Mouse (Mus musculus): ENCODE measurements around the gene Sobp. TPM values are rescaled to one million over a fixed set of nuclear protein-coding genes. Genes with fewer than 3 reads are reported as not detected.

Sobp gene
- polyA plus RNA-seq, 1 experiment: 26.0 TPM

- no peak for DNase-seq (ENCODE audit: extremely low spot score in 1 of 2, low spot score in 1 of 2)
These were observed 172.9 kb downstream of the Sobp start for GRCm38 (mm10) chr10:43001433-43001832.

GRCm38 (mm10) chr10:42999324-42999723 lies 175.0 kb downstream of the Sobp start:
- no peak for DNase-seq (ENCODE audit: extremely low spot score in 1 of 2, low spot score in 1 of 2)

DNA sequence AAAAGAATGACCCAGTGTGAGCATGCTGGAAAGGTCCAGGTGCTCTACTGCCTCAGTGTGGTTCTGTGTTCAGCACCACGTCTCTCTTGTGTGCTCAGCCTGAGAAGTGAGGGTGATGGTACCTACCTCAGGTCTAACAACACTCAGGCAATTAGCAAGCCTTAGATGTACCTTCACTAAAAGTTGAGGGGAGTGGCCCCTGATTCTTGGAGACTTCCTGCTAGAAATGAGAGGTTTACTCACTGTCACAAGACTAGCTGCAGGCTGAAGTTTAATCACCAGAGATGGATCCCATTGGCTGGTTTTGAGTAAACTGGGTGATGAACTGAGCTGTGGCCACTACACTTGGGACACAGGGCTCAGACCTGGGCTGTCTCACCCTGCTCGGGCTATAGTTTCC lies 177.1 kb downstream of the Sobp start:
- DNase-seq (ENCODE audit: extremely low spot score in 1 of 2, low spot score in 1 of 2): no peak

DNA sequence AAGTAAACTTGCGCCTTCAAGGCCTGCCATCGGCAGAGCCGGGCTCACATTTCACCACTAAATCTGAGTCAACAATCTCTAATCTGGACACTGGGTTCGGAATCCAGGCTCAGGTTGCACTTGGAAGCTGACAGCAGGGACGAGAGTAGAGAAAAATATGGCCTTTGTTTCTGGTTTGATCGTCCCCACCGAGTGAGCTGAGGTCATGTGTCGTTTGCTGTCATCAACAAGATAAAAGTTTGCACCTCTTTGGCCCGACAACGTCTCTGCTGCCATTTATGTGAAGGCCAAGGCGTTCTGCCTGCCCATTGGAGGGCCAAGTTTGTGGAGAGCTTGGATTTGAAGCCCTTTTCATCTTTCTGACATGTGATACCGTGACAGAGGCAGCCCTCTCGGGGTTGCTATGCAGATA lies 178.8 kb downstream of the Sobp start:
- no peak for DNase-seq (ENCODE audit: extremely low spot score in 1 of 2, low spot score in 1 of 2)

- no peak for DNase-seq (ENCODE audit: extremely low spot score in 1 of 2, low spot score in 1 of 2)
These were observed 180.0 kb downstream of the Sobp start for GRCm38 (mm10) chr10:42994331-42994782.

GRCm38 (mm10) chr10:42991018-42991417 lies 183.3 kb downstream of the Sobp start:
- no peak for DNase-seq (ENCODE audit: extremely low spot score in 1 of 2, low spot score in 1 of 2)

DNA sequence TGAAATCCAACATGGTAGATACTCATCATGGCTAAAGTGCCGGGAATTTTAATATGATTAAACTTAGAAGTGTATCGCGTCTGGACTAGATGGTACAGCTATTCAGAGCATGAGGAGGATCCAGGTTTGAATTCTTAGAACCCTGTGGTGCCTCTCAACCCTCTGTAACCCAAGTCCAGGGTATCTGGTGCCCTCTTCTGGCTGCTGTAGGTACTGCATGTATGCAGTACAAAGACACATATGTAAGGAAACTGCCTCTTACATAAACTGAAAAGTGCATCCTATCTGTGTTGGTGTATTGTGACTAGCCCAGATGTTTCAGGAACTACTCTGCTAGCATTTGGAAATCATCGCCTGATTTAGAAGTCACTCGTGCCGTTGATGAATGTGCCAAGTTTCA lies 184.4 kb downstream of the Sobp start:
- peak in 1 of 2 experiments; percentile 76 for DNase-seq (ENCODE audit: extremely low spot score in 1 of 2, low spot score in 1 of 2)

GRCm38 (mm10) chr10:42988627-42989026 lies 185.7 kb downstream of the Sobp start:
- no peak for DNase-seq (ENCODE audit: extremely low spot score in 1 of 2, low spot score in 1 of 2)

DNA sequence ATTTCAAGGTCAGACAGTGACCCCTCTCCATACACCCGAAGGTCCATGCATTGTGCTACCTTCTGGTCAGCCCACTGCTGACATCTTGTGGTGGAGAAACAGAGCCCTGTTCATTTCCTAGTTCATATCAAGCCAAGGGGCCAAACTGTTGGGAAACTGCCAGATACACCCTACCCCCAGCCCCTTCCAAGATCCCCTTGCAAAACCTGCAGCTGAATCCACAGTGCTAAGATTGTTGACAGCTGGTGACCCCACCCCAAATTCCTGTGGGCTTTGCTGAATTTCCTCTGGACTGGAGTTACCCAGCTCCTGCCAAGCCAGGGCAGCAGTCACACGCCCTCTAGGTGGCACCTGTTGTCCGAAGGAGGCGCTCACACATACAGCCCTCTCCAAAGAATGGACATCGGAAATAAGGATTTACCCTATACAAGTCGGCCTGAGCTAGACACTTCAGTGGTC lies 186.7 kb downstream of the Sobp start:
- peak in 1 of 2 experiments; percentile 29 for DNase-seq (ENCODE audit: extremely low spot score in 1 of 2, low spot score in 1 of 2)

GRCm38 (mm10) chr10:42984886-42985285 lies 189.4 kb downstream of the Sobp start:
- no peak for DNase-seq (ENCODE audit: extremely low spot score in 1 of 2, low spot score in 1 of 2)

DNA sequence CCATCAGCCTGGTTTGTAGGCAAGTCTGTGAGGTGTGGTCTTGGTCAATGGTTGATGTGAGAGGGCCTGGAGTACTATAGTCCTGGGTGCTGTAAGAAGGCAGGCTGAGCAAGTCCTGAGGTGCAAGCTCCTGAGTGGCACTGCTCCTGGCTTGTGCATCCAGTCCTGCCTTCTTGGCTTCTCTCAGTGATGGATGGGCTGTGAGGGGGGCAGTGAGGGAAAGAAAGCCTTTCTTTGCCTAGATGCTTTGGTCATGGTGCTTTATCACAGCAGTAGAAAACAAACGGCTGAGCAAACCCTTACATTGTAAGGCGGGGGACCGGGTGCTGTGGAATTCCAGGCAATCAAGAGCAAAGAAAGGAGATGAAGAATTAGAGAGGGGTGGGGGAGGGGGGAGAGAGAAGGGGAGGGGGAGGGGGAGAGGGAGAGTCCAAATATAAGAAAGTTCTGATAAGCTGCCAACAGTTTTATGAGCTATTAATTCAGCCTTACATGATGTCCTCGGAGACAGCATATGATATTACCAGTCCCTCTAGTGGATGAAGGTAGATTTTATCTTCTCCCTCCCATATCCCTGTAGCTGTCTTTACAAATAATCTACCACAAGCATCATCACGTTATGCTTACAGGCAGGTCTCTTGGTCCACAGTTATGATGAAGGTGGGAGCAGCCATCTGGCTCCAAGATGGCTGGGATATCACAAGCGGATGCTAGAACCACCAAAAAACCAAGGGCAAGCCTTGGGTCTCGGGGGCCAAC lies 193.2 kb downstream of the Sobp start:
- DNase-seq (ENCODE audit: extremely low spot score in 1 of 2, low spot score in 1 of 2): no peak

DNA sequence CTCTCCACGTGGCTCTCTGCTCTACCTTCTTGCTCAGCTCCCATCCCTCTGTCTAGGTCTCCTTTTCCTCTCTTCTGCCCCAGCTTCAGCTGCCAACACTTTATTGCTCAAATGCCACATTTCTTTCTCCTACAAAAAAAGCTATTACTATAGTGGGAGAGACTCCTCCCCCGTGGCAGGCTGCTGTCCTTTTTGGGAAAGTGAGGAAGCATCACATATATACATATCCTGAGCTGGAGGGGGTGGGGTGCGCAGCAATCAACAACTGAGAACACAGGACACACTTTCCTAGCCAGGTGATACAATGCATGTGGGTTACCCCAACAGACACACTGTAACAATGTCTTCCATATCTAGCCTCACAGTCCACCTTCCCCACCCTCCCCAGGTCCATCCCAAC lies 196.0 kb downstream of the Sobp start:
- no peak for DNase-seq (ENCODE audit: extremely low spot score in 1 of 2, low spot score in 1 of 2)

- no peak for DNase-seq (ENCODE audit: extremely low spot score in 1 of 2, low spot score in 1 of 2)
These were observed 197.8 kb downstream of the Sobp start for GRCm38 (mm10) chr10:42976577-42976976.

GRCm38 (mm10) chr10:42973537-42973936 lies 200.8 kb downstream of the Sobp start:
- peak in 1 of 2 experiments; percentile 30 for DNase-seq (ENCODE audit: extremely low spot score in 1 of 2, low spot score in 1 of 2)

DNA sequence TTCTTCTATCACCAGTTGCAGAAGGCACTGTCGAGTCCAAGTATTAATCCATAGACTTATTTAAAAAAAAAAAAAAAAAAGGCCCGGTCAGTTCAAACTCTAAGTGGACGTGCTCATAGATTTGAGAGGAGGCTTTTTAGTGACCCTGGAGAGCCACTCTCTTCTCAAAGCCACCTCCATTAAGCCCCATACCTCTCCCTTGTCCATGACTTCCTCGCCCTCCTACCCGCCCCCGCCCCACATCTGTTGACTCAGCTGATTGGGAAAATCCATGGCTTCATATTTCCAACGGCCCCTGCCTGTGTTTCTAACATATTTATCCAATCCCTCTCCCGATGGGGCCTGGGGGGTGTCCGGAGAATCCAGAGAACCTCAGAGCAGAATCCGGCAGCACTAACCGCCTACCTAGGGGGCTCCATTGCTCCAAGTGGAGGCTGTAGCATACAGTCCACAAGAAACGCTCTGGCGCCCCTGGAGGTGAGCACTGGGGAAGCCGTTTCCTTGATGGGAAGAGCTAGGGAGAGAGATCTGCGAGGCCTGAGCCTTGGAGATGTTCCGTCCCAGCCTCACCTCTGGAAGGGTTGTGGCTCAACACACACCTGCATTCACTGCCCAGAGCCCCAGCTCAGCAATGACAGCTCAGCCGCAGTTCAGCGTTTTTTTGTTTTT lies 201.7 kb downstream of the Sobp start:
- peak in 1 of 2 experiments; percentile 73 for DNase-seq (ENCODE audit: extremely low spot score in 1 of 2, low spot score in 1 of 2)

- no peak for DNase-seq (ENCODE audit: extremely low spot score in 1 of 2, low spot score in 1 of 2)
These were observed 206.0 kb downstream of the Sobp start for GRCm38 (mm10) chr10:42968332-42968731.

DNA sequence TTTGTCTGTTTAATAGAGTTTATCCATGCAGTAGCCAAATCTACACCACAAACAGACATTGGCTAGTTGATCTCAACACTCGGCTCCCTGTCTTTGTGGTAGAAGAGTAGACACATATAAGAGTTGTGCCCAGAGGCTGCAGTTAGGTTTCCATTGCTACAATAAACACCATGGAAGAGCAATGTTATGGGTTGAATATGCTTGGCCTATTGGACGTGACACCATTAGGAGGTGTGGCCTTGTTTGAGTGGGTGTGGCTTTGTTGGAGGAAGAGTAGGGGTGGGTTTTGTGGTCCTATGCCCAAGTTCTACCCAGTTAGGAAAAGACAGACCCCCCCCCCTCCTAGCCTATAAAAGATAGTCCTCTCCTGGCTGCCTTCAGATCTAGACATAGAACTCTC lies 211.3 kb downstream of the Sobp start:
- no peak for DNase-seq (ENCODE audit: extremely low spot score in 1 of 2, low spot score in 1 of 2)

GRCm38 (mm10) chr10:42962655-42963054 lies 211.7 kb downstream of the Sobp start:
- DNase-seq (ENCODE audit: extremely low spot score in 1 of 2, low spot score in 1 of 2): no peak

DNA sequence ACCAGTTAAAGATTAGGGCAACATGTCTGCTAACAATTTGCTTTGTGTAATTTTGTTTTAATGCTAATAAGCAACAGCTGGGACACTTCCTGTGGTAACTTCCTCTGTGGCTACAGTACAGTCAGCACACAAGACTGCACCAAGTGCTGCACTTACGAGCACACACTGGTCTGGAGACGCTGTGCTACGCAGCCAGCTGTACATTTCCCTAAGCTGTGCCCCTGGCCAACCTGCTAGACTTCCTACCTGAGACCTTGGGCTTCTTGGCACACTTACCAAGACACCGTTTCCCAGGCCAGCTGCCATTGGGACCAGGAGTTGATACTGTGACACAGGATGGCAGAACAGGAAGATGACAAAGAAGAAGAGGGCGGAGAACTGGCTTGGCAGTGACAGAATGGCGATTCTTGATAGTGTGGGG lies 212.1 kb downstream of the Sobp start:
- no peak for DNase-seq (ENCODE audit: extremely low spot score in 1 of 2, low spot score in 1 of 2)

DNA sequence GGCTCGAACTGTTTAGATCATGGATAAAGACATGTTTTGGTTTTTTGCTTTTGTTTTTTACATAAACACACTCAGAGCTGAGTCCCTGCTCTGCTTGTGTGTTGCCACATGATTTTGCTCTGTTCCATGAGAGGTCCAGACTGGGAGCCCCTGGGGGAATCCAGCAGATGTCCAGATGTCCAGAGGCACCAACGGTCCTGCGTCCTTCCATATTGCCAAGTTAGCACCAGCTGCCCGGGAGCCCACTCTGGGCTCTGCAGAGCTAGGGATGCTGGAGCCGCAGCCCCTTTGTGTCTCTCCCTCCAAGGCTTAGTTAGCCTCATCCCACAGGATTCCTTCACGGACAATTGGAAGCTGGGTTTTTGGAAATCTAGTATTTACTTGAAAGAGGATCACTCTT lies 212.6 kb downstream of the Sobp start:
- no peak for DNase-seq (ENCODE audit: extremely low spot score in 1 of 2, low spot score in 1 of 2)

GRCm38 (mm10) chr10:42958686-42959085 lies 215.6 kb downstream of the Sobp start:
- DNase-seq (ENCODE audit: extremely low spot score in 1 of 2, low spot score in 1 of 2): no peak
